Mouse (Mus musculus) stomach, embryonic 14.5 days (tissue): ENCODE data around the gene H2afy. TPM values are rescaled to one million over a fixed set of nuclear protein-coding genes. Genes with fewer than 3 reads are reported as not detected.

ENCODE experiments used
- ATAC-seq: fragments of 200-750 bp; cut with Nextera tagmentation; 2 replicates; pipeline ENCODE4 v1.8.0; 2017; ENCODE audit warnings: low read depth, moderate TSS enrichment; ENCODE audit not compliant: insufficient number of reproducible peaks, insufficient read depth, low FRiP score
- H3K27ac ChIP-seq: fragments of 300-500 bp; sonication (generic); 2 replicates; pipeline ENCODE4 v1.5.1; 2014; ENCODE audit warnings: mild to moderate bottlenecking, low read length, moderate library complexity, mixed read lengths
- H3K27me3 ChIP-seq: fragments of 300-500 bp; sonication (generic); 2 replicates; pipeline ENCODE4 v1.6.1; 2014; ENCODE audit warnings: low read length, control low read depth, mixed read lengths; ENCODE audit not compliant: control insufficient read depth, insufficient read depth
- H3K36me3 ChIP-seq: fragments of 300-500 bp; sonication (generic); 2 replicates; pipeline ENCODE4 v1.6.1; 2014; ENCODE audit warnings: mild to moderate bottlenecking, control low read depth, low read length, moderate library complexity, mixed read lengths; ENCODE audit not compliant: control insufficient read depth, insufficient read depth
- H3K4me1 ChIP-seq: fragments of 300-500 bp; sonication (generic); 2 replicates; pipeline ENCODE4 v1.6.1; 2014; ENCODE audit warnings: low read length, control low read depth, mixed read lengths; ENCODE audit not compliant: control insufficient read depth, insufficient read depth
- H3K4me2 ChIP-seq: fragments of 300-500 bp; sonication (generic); replicated peaks from 2 replicates; pipeline ENCODE4 v1.6.1; 2014; ENCODE audit warnings: low read depth, low read length, control low read depth
- H3K4me3 ChIP-seq: fragments of 300-500 bp; sonication (generic); 2 replicates; pipeline ENCODE4 v1.5.1; 2014; ENCODE audit warnings: low read depth, low read length, control low read depth
- H3K9ac ChIP-seq: fragments of 300-500 bp; sonication (generic); replicated peaks from 2 replicates; pipeline ENCODE4 v1.6.1; 2014; ENCODE audit warnings: low read depth, mild to moderate bottlenecking, control low read depth, low read length, moderate library complexity, mixed read lengths
- H3K9me3 ChIP-seq: fragments of 300-500 bp; sonication (generic); 2 replicates; pipeline ENCODE4 v1.6.1; 2016; ENCODE audit warnings: low read depth, low read length, control low read depth; ENCODE audit not compliant: control insufficient read depth
- WGBS: fragments of 180-500 bp; shearing (Covaris S2); extraction: QIAGEN DNeasy Blood & Tissue Kit; methylation state at CpG from one replicate; pipeline ENCODE4 v1.1.7; 2014; 5-methylcytosine and 5-hydroxymethylcytosine counted together
- polyA plus RNA-seq: library from polyadenylated mRNA; unstranded; fragments of >200 nt; fragmentation: Nextera tagmentation; extraction: Ambion mirVana; gene quantifications from 2 replicates; pipeline ENCODE4 v1.2.1, GENCODE M21; 2014

Gene H2afy
- 375 and 402 TPM in 2 replicates for polyA plus RNA-seq

- 61% methylated on average over 2 of the region's 2 CpGs for WGBS
- Histone ChIP-seq H3K27ac (peak within 1 kb of the TSS; percentile 93), H3K4me3 (peak within 1 kb of the TSS; percentile 98), H3K4me1 (peaks cover 24% of the 10 kb centered on the region), H3K9ac (peak within 1 kb of the TSS; percentile 99), H3K36me3 (no peaks in the 10 kb centered on the region), H3K4me2 (peak within 1 kb of the TSS; percentile 79), H3K9me3 (no peaks in the 10 kb centered on the region), H3K27me3 (no peaks in the 10 kb centered on the region)
- ATAC-seq = no peak
These were observed at the start of gene H2afy for GRCm38 (mm10) chr13:56136200-56136599. H2afy (minus strand) TSS chr13:56136361.

GRCm38 (mm10) chr13:56183687-56184086, 47.5 kb upstream of the H2afy start:
- H3K4me3 ChIP-seq = no peak overlapping the region
- H3K4me2 ChIP-seq = no peak overlapping the region
- H3K9me3 ChIP-seq = no peaks in the 10 kb centered on the region
- no peak overlapping the region for H3K27ac ChIP-seq
- H3K36me3 ChIP-seq = no peaks in the 10 kb centered on the region
- H3K9ac ChIP-seq = no peak overlapping the region
- no peaks in the 10 kb centered on the region for H3K4me1 ChIP-seq
- WGBS = 82% methylated on average over 5 of the region's 5 CpGs
- no peaks in the 10 kb centered on the region for H3K27me3 ChIP-seq
- ATAC-seq = no peak

- ATAC-seq = no peak
- 73% methylated on average over 8 of the region's 8 CpGs for WGBS
- no peak overlapping the region for H3K27ac ChIP-seq
These were observed 45.3 kb upstream of the H2afy start for GRCm38 (mm10) chr13:56181424-56181823.

GRCm38 (mm10) chr13:56178416-56179035, 42.4 kb upstream of the H2afy start, which contains the start of gene Tifab:
Tifab (minus strand) TSS chr13:56178885.
- no peaks in the 10 kb centered on the region for H3K9me3 ChIP-seq
- H3K4me2 ChIP-seq = no peak within 1 kb of the TSS
- 90% methylated on average over 16 of the region's 16 CpGs for WGBS
- no peak within 1 kb of the TSS for H3K27ac ChIP-seq
- H3K36me3 ChIP-seq = no peaks in the 10 kb centered on the region
- ATAC-seq = no peak
- no peaks in the 10 kb centered on the region; the same call in 1 of the 2 replicates for H3K4me1 ChIP-seq
- no peaks in the 10 kb centered on the region for H3K27me3 ChIP-seq
- H3K9ac ChIP-seq = no peak within 1 kb of the TSS
- H3K4me3 ChIP-seq = no peak within 1 kb of the TSS

More at GRCm38 (mm10) chr13:56181424-56181823, 45.3 kb upstream of the H2afy start:
- Histone ChIP-seq H3K4me1 (no peaks in the 10 kb centered on the region), H3K9ac (no peak overlapping the region), H3K36me3 (no peaks in the 10 kb centered on the region), H3K27me3 (no peaks in the 10 kb centered on the region), H3K4me2 (no peak overlapping the region), H3K9me3 (no peaks in the 10 kb centered on the region), H3K4me3 (no peak overlapping the region)

GRCm38 (mm10) chr13:56176310-56176709, 40.1 kb upstream of the H2afy start:
- Histone ChIP-seq H3K4me1 (peaks cover 18% of the 10 kb centered on the region; the same call in 1 of the 2 replicates), H3K4me2 (no peak overlapping the region), H3K27me3 (no peaks in the 10 kb centered on the region), H3K9me3 (no peaks in the 10 kb centered on the region), H3K9ac (no peak overlapping the region), H3K27ac (no peak overlapping the region), H3K4me3 (no peak overlapping the region), H3K36me3 (no peaks in the 10 kb centered on the region)
- no peak for ATAC-seq
- WGBS = 82% methylated on average over 9 of the region's 9 CpGs

GRCm38 (mm10) chr13:56175848-56176247, 39.7 kb upstream of the H2afy start:
- no peaks in the 10 kb centered on the region for H3K9me3 ChIP-seq
- 50% methylated on average over 4 of the region's 4 CpGs for WGBS
- H3K27ac ChIP-seq = no peak overlapping the region
- peaks cover 18% of the 10 kb centered on the region; the same call in 1 of the 2 replicates for H3K4me1 ChIP-seq
- H3K9ac ChIP-seq = no peak overlapping the region
- no peaks in the 10 kb centered on the region for H3K36me3 ChIP-seq
- no peak overlapping the region for H3K4me2 ChIP-seq
- H3K4me3 ChIP-seq = no peak overlapping the region
- no peaks in the 10 kb centered on the region for H3K27me3 ChIP-seq
- ATAC-seq = no peak

GRCm38 (mm10) chr13:56172901-56173545, 36.9 kb upstream of the H2afy start:
- WGBS = 32% methylated on average over 7 of the region's 7 CpGs
- Histone ChIP-seq H3K9ac (no peak overlapping the region), H3K9me3 (no peaks in the 10 kb centered on the region), H3K27me3 (no peaks in the 10 kb centered on the region), H3K27ac (peak overlapping the region; percentile 86), H3K4me1 (peaks cover 25% of the 10 kb centered on the region; the same call in 1 of the 2 replicates), H3K36me3 (no peaks in the 10 kb centered on the region), H3K4me2 (no peak overlapping the region), H3K4me3 (no peak overlapping the region)
- ATAC-seq = no peak

- no peaks in the 10 kb centered on the region for H3K36me3 ChIP-seq
- no peaks in the 10 kb centered on the region for H3K27me3 ChIP-seq
- WGBS = 73% methylated on average over 7 of the region's 7 CpGs
- ATAC-seq = no peak
- H3K4me3 ChIP-seq = no peak overlapping the region
- H3K4me1 ChIP-seq = peaks cover 28% of the 10 kb centered on the region; the same call in 1 of the 2 replicates
- no peak overlapping the region for H3K9ac ChIP-seq
- H3K27ac ChIP-seq = peak overlapping the region; percentile 86; the same call in 1 of the 2 replicates
- no peak overlapping the region for H3K4me2 ChIP-seq
- H3K9me3 ChIP-seq = no peaks in the 10 kb centered on the region
These were observed 35.9 kb upstream of the H2afy start for GRCm38 (mm10) chr13:56172106-56172505.
